Mouse (Mus musculus): ENCODE data around the gene Kat14. TPM values are rescaled to one million over a fixed set of nuclear protein-coding genes. Genes with fewer than 3 reads are reported as not detected.

Gene Kat14
- total and polyA plus RNA-seq, 3 experiments = 25.9 to 52.9 TPM; not detected in 1

DNA sequence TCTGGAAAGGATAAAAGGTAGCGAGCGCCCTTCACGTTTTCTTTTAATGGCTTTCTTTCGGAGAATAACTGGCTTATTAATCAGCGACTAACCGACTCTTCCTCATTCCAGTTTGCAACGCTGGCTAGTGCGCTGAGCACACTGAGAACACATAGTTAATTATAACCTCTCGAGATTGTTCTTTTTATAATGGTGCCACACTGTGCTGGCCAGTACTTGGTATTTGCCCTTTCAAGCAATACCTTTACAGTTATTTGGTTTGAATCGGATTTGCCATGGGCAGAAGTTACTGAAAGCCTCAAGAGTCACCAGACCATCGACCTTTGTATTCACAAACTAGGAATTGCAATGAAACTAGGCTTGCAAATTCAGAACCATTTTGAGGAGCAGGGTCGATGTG is 728 bp downstream of the Kat14 start:
- Histone ChIP-seq H3K9ac (ENCODE audit: control insufficient read depth, low read depth, low read length, poor library complexity, severe bottlenecking) (peak overlapping the region; percentile 98), H3K27me3 (ENCODE audit: control insufficient read depth in 1 of 2, insufficient read depth in 2 of 2, low read length in 2 of 2) (no peaks in the 10 kb centered on the region; a peak in 1 of 4 replicates), H3K4me1 (ENCODE audit: control insufficient read depth in 1 of 2, insufficient read depth in 2 of 2, low read length in 2 of 2) (peaks cover 3 to 7% of the 10 kb centered on the region in 2 experiments; a peak in 3 of 4 replicates), H3K4me3 (ENCODE audit: control insufficient read depth in 1 of 2, insufficient read depth in 1 of 2, low read depth in 2 of 2, low read length in 2 of 2) (peak overlapping the region; percentile 79 to 92), H3K36me3 (ENCODE audit: control insufficient read depth in 1 of 2, insufficient read depth in 2 of 2, low read length in 2 of 2) (peaks cover 6 to 12% of the 10 kb centered on the region in 2 experiments), H3K9me3 (replicated peaks; ENCODE audit: insufficient read depth, low read length) (no peaks in the 10 kb centered on the region), H3K79me2 (ENCODE audit: control insufficient read depth, insufficient read depth, low read length, poor library complexity) (peaks cover 24% of the 10 kb centered on the region), H3K27ac (ENCODE audit: control insufficient read depth, low read depth, low read length) (peak overlapping the region; percentile 93)
- DNase-seq (ENCODE audit: low read depth, low spot score) = peak; percentile 69
- TF ChIP-seq POLR2AphosphoS2 (IDR thresholded peaks at IDR 0.05; ENCODE audit: low read length) (no peak), CHD2 (IDR thresholded peaks at IDR 0.05; ENCODE audit: low read length) (no peak), EP300 (IDR thresholded peaks at IDR 0.05; ENCODE audit: low read depth in 1 of 2, low read length in 2 of 2) (0 out of 4 replicates have a peak, but pooled peaks of 1 of the 2 experiments have one; percentile 16), MYC (IDR thresholded peaks at IDR 0.05; ENCODE audit: low read depth, low read length) (peak; percentile 11; the same call in 1 of the 2 replicates), BHLHE40 (IDR thresholded peaks at IDR 0.05; ENCODE audit: borderline replicate concordance, low read depth, low read length) (0 out of 2 replicates have a peak, but pooled peaks have one; percentile 4), TBP (IDR thresholded peaks at IDR 0.05; ENCODE audit: low read depth, low read length) (0 out of 2 replicates have a peak, but pooled peaks have one; percentile 27), MXI1 (IDR thresholded peaks at IDR 0.05; ENCODE audit: low read depth, low read length) (peak; percentile 9; the same call in 1 of the 2 replicates), ETS1 (IDR thresholded peaks at IDR 0.05; ENCODE audit: low read depth, low read length) (0 out of 2 replicates have a peak, but pooled peaks have one; percentile 22), RCOR1 (IDR thresholded peaks at IDR 0.05; ENCODE audit: low read depth, low read length) (0 out of 2 replicates have a peak, but pooled peaks have one; percentile 29), NELFE (IDR thresholded peaks at IDR 0.05; ENCODE audit: low read depth, low read length) (no peak), CHD1 (IDR thresholded peaks at IDR 0.05; ENCODE audit: low read depth, low read length) (0 out of 2 replicates have a peak, but pooled peaks have one; percentile 15), USF1 (IDR thresholded peaks at IDR 0.05; ENCODE audit: low read depth, low read length) (no peak)

DNA sequence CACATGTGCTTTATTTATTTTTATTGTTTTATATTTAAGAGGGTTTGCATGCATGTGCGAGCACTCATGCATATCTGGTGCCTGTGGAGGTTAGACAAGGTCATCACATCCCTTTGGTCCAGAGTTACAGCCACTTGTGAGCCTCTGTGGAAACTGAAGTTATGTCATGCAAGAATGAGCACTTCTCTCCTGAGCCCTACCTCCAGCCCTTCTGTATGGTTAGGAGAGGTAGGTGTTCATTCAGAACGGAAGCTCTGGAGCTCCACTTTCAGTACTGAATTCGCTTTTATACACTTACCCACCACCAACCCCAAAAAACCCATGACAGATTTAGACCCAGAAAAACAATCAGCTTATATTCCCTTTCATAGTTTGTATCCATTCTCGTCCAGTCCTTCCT is 2.8 kb downstream of the Kat14 start:
- Histone ChIP-seq H3K9me3 (replicated peaks; ENCODE audit: insufficient read depth, low read length) (no peaks in the 10 kb centered on the region), H3K9ac (ENCODE audit: control insufficient read depth, low read depth, low read length, poor library complexity, severe bottlenecking) (no peak overlapping the region), H3K27me3 (ENCODE audit: control insufficient read depth in 1 of 2, insufficient read depth in 2 of 2, low read length in 2 of 2) (no peaks in the 10 kb centered on the region; a peak in 1 of 4 replicates), H3K27ac (ENCODE audit: control insufficient read depth, low read depth, low read length) (no peak overlapping the region), H3K79me2 (ENCODE audit: control insufficient read depth, insufficient read depth, low read length, poor library complexity) (peaks cover 24% of the 10 kb centered on the region), H3K4me3 (ENCODE audit: control insufficient read depth in 1 of 2, insufficient read depth in 1 of 2, low read depth in 2 of 2, low read length in 2 of 2) (no peak overlapping the region), H3K36me3 (ENCODE audit: control insufficient read depth in 1 of 2, insufficient read depth in 2 of 2, low read length in 2 of 2) (peaks cover 10 to 12% of the 10 kb centered on the region in 2 experiments), H3K4me1 (ENCODE audit: control insufficient read depth in 1 of 2, insufficient read depth in 2 of 2, low read length in 2 of 2) (peaks cover 3 to 7% of the 10 kb centered on the region in 2 experiments; a peak in 3 of 4 replicates)
- no peak for TF ChIP-seq RAD21 (IDR thresholded peaks at IDR 0.05; ENCODE audit: low read depth, low read length)
- no peak for TF ChIP-seq E2F4 (IDR thresholded peaks at IDR 0.05; ENCODE audit: borderline replicate concordance, low read depth, low read length)
- no peak for TF ChIP-seq MYC (IDR thresholded peaks at IDR 0.05; ENCODE audit: low read depth, low read length)
- no peak for TF ChIP-seq ELF1 (IDR thresholded peaks at IDR 0.05; ENCODE audit: low read depth, low read length)
- no peak for TF ChIP-seq JUND (IDR thresholded peaks at IDR 0.05; ENCODE audit: low read depth, low read length)
- no peak for TF ChIP-seq MAX (IDR thresholded peaks at IDR 0.05; ENCODE audit: low read length)
- no peak for TF ChIP-seq ZKSCAN1 (IDR thresholded peaks at IDR 0.05; ENCODE audit: low read depth, low read length)
- TF ChIP-seq UBTF (IDR thresholded peaks at IDR 0.05; ENCODE audit: borderline replicate concordance, insufficient read depth, low read depth, low read length) = no peak
- TF ChIP-seq MAFK (IDR thresholded peaks at IDR 0.05; ENCODE audit: borderline replicate concordance, low read depth, low read length) = no peak
- no peak for TF ChIP-seq GABPA (IDR thresholded peaks at IDR 0.05; ENCODE audit: low read depth, low read length)
- no peak for TF ChIP-seq EP300 (IDR thresholded peaks at IDR 0.05; ENCODE audit: low read depth in 1 of 2, low read length in 2 of 2)
- no peak for TF ChIP-seq POLR2A (IDR thresholded peaks at IDR 0.05; ENCODE audit: control insufficient read depth in 1 of 2, insufficient read depth in 1 of 2, low read depth in 1 of 2, low read length in 2 of 2, poor library complexity in 1 of 2)
- TF ChIP-seq MXI1 (IDR thresholded peaks at IDR 0.05; ENCODE audit: low read depth, low read length) = no peak
- TF ChIP-seq POLR2AphosphoS2 (IDR thresholded peaks at IDR 0.05; ENCODE audit: low read length) = no peak
- no peak for DNase-seq (ENCODE audit: low read depth, low spot score)
